Mouse (Mus musculus) left cerebral cortex, postnatal 25 days (tissue): ENCODE results near the gene Kncn. TPM values are rescaled to one million over a fixed set of nuclear protein-coding genes. Genes with fewer than 3 reads are reported as not detected.

Experiments used
- DNase-seq, 2 experiments: peaks; one replicate each; pipeline ENCODE4 v3.0.0; 2022; ENCODE audit warnings: low spot score in 2 of 2, mixed read lengths in 1 of 2
- intact Hi-C: fragments of 180-260 bp; cut with DNase I; formaldehyde crosslinking; loops from one replicate; pipeline ENCODE4 v1.15.1; 2025
- total RNA-seq, 2 experiments: library from RNA; stranded (reverse); gene quantifications; 2 replicates each; pipeline ENCODE4 v1.2.3; 2021

Gene Kncn
- total RNA-seq, 2 experiments from 2014 or later, result 0.21 to 0.23 TPM

GRCm38 (mm10) chr4:115873231-115873630 is 11.0 kb upstream of the Kncn start:
- intact Hi-C loops, result no loop called here
- DNase-seq, result no peak

GRCm38 (mm10) chr4:115878216-115878678 is 6.0 kb upstream of the Kncn start:
- no peak for DNase-seq
- intact Hi-C loops, result no loop called here

- DNase-seq, result no peak
- intact Hi-C loops, result no loop called here
Measured at GRCm38 (mm10) chr4:115878828-115879227, 5.4 kb upstream of the Kncn start.

- DNase-seq, result peak; percentile 28 to 48
- intact Hi-C loops, result no loop called here
Measured at GRCm38 (mm10) chr4:115881183-115881582, 3.0 kb upstream of the Kncn start.

DNA sequence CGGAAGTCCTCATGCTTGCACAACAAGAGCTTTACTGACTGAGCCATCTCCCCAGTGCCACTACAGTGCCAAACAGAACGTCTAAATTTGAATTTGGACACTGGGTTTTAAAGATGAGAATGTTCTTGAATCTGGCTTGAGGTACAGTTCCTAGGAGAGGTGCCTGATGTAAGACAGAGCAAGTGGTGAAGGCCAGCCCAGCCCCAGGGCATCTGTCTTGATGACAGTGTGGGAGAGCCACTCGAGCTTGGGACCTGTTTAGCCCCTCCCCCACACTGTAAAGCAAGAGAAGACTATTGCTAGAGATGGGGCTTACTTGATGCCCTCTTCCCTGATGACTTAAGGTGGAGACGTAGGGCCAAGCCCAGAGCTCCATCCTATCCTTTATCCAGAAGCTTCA is 2.0 kb upstream of the Kncn start:
- intact Hi-C loops, result no loop called here
- no peak for DNase-seq

- intact Hi-C loops, result no loop called here
- peak; percentile 48 to 54 for DNase-seq
Measured at GRCm38 (mm10) chr4:115885846-115886245, 1.6 kb downstream of the Kncn start.

DNA sequence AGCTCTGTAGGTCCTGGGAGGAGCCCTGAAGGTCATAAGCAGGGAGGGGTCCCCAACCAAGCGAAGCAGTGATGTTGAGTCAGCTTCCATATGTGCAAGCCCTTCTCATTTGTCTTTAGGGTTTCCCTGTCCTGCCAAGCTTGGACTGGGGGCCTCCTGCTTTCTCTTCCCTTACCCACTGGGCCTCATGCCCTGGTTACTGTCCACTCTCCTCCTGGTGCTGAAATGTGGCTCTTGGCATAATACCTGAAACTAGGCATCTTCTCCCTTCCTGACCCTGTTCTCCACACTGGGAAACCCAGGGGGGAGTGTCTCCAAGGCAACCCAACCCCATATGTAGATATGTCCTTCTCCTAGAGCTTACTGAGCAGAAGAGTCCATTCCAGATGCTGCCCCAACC is 2.7 kb downstream of the Kncn start:
- intact Hi-C loops, result no loop called here
- DNase-seq, result no peak

- intact Hi-C loops, result no loop called here
- no peak for DNase-seq
Measured at GRCm38 (mm10) chr4:115890066-115890465, 5.9 kb downstream of the Kncn start.

- intact Hi-C loops, result no loop called here
- no peak for DNase-seq
Measured at GRCm38 (mm10) chr4:115890553-115890952, 6.4 kb downstream of the Kncn start, which contains the start of gene 6430628N08Rik. TSS of gene 6430628N08Rik (plus strand) at chr4:115890665.

DNA sequence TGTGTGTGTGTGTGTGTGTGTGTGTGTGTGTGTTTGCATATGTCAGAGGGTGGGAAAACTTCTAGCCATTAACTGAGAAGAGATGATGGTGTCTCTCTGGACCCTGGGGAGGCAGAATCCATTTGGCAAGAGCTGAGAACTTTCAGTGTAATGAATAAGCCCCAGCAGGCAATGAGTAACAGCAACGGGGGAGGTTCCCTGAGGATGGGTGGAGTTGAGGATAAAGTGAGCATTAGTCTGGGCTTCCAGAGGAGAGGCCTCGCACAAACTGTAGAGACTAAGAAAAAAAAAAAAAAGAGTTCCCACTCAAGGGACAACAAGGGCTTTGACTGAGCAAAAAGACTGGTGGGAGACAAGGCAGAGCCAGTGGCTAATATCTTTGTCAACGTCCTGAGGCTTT is 10.1 kb downstream of the Kncn start:
- intact Hi-C loops, result no loop called here
- DNase-seq, result peak in 1 of 2 experiments; percentile 40

- intact Hi-C loops, result no loop called here
- DNase-seq, result peak in 1 of 2 experiments; percentile 20
Measured at GRCm38 (mm10) chr4:115897901-115898631, 13.9 kb downstream of the Kncn start.

DNA sequence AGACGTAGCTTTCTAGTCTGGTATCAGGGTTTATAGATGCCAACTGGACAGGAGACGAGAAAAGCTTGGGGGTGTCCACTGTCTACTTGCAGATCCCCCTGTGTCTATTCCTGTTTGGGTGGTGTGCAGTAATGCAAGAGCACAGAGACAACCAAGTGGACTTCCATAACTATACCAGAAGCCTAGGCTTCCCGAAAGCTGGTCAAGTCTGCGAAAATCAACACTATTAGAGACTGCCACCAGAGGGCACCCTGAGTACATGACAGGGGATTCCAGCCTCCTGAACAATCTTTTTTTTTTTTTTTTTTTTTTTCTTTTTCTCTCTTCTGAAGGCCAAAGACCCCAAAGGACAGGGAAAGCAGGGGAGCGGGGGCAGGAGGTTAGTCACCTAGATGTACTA is 18.6 kb downstream of the Kncn start:
- DNase-seq, result peak; percentile 81 to 89
- intact Hi-C loops, result loop anchor here (1.0 to 10.0 kb wide), 4 partner anchors 50 to 171 kb away; no protein-coding TSS in a partner anchor

- DNase-seq, result no peak
- intact Hi-C loops, result loop anchor here (5.0 to 10.0 kb wide), 2 partner anchors 140 to 172 kb away; no protein-coding TSS in a partner anchor
Measured at GRCm38 (mm10) chr4:115904375-115904774, 20.2 kb downstream of the Kncn start.

DNA sequence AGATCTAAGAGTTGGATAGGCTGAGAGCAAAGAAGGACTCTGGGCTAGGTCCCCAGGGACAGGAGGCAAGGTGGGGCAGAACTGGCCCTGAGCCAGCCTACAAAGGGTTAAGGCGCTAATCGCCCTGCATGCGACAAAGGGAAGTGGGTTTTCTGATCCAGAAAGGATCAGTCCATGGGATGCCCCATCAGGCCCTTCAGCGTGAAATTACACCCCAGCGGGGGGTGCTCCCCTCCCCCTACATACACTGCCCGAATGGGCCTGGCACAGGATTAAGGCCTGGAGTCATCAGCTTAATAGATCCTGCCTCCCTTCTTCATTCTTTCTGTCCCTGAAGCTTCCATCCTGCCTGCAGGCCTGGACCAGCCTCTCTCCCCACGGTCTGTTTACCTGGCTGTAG is 21.5 kb downstream of the Kncn start:
- intact Hi-C loops, result loop anchor here (10.0 kb wide), 1 partner anchor 139 kb away; no protein-coding TSS in a partner anchor
- no peak for DNase-seq

- DNase-seq, result no peak
- intact Hi-C loops, result loop anchor here (10.0 kb wide), 1 partner anchor 138 kb away; no protein-coding TSS in a partner anchor
Measured at GRCm38 (mm10) chr4:115906791-115907190, 22.6 kb downstream of the Kncn start.

GRCm38 (mm10) chr4:115907994-115908393 is 23.8 kb downstream of the Kncn start:
- intact Hi-C loops, result loop anchor here (10.0 kb wide), 1 partner anchor 137 kb away; no protein-coding TSS in a partner anchor

DNA sequence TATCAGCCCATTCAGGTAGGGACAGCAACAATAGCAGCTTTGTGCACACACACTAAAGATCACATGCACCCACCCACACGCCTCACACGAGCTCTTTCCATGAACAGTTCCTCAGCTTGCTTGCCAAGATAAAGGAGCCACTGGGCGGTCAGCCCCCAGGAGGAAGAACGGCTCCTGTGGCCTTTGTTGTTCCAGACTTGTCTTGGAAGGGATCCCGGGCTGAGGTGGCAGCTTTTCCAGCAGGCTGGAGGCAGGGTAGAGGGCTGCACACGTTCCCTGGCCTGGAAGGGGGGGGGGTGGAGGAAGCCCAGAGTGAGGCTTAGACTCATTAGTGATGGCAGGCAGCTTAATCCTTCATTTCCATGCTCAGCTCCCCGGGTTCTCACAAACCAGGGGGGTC is 24.4 kb downstream of the Kncn start:
- DNase-seq, result peak in 1 of 2 experiments; percentile 14
- intact Hi-C loops, result loop anchor here (10.0 kb wide), 1 partner anchor 136 kb away; no protein-coding TSS in a partner anchor

More at GRCm38 (mm10) chr4:115907994-115908393, 23.8 kb downstream of the Kncn start:
- no peak for DNase-seq

DNA sequence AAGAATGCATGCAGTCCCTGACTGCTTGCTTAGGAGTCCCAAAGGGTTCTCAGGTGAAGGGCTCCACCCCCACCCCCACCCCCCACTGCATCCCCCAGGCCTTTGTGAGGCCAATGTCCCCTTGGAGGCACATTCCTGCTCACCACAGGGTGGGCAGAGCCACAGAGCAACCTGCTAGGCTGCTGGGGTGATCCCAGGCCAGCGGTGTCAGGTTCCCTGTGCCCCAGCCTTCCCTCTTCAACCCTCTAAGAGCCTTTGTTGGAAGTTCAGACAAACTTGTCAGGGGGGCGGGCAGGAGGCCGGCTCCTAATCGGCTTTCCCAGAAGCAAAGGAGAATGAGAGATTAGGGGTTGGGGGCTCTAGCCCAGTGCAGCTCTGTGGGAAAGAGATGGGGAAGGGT is 27.4 kb downstream of the Kncn start:
- intact Hi-C loops, result loop anchor here (5.0 kb wide), 1 partner anchor 36 kb away; no protein-coding TSS in a partner anchor

DNA sequence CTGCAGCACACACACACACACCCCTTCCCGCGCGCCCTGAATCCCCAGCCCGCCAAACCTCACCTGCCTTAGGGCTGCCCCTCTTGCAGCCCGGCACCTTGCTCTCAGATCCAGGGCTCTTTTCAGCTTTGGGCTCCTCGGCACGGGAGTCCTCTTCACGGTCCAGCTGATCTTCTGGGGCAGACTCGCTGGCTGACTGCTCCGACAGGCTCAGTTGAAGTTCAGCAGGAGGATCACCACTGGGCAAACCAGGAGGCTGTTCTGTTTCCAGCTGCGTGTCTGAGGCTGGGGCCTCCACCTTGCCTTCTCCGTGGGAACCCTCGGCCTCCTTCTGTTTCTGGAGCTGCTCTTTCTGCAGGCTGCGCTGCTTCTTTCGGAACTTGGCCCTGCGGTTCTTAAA is 35.7 kb downstream of the Kncn start:
- no peak for DNase-seq
- intact Hi-C loops, result no loop called here

More for the DNA sequence above, 27.4 kb downstream of the Kncn start:
- no peak for DNase-seq

DNA sequence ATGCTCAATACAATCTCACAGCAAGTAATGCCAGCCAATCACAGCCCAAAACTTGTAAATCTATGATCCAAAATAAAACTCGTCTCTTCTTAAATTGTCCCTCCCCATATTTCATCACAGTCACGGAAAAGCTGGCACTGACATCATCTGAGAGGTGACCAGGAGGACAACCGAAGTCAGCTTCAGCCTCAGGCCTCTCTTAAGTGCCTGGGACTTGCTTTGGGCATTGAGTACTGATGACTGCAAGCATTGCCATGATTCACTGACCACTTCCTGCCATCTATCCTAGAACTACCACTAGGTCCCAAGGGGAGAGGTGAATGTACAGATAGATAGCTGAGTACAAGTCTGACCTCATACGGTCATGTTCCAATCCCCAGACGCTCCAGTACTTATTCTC is 38.5 kb downstream of the Kncn start:
- no peak for DNase-seq
- intact Hi-C loops, result no loop called here
